Mouse (Mus musculus) retina, postnatal 7 days (tissue): ENCODE data around the gene Pcca.

ENCODE experiments used
- DNase-seq: peaks from one replicate; pipeline ENCODE4 v3.0.0-alpha.2; 2012; ENCODE audit warnings: low read depth, low spot score

Pcca gene

GRCm38 (mm10) chr14:122736806-122737205 lies 202.7 kb downstream of the Pcca start:
- DNase-seq: no peak

GRCm38 (mm10) chr14:122747860-122748842 lies 214.0 kb downstream of the Pcca start:
- DNase-seq: no peak

- no peak for DNase-seq
Measured at GRCm38 (mm10) chr14:122751552-122751951, 217.4 kb downstream of the Pcca start.

GRCm38 (mm10) chr14:122753278-122753677 lies 219.2 kb downstream of the Pcca start:
- DNase-seq: no peak

- no peak for DNase-seq
Measured at GRCm38 (mm10) chr14:122754311-122754710, 220.2 kb downstream of the Pcca start.

GRCm38 (mm10) chr14:122755559-122755958 lies 221.4 kb downstream of the Pcca start:
- DNase-seq: no peak

GRCm38 (mm10) chr14:122756671-122757070 lies 222.5 kb downstream of the Pcca start:
- no peak for DNase-seq

GRCm38 (mm10) chr14:122759890-122760289 lies 225.8 kb downstream of the Pcca start:
- no peak for DNase-seq

GRCm38 (mm10) chr14:122760803-122761202 lies 226.7 kb downstream of the Pcca start:
- DNase-seq: no peak

GRCm38 (mm10) chr14:122762603-122763002 lies 228.5 kb downstream of the Pcca start:
- DNase-seq: no peak

- DNase-seq: no peak
Measured at GRCm38 (mm10) chr14:122765951-122766350, 231.8 kb downstream of the Pcca start.

- DNase-seq: no peak
Measured at GRCm38 (mm10) chr14:122766448-122766847, 232.3 kb downstream of the Pcca start.

- DNase-seq: no peak
Measured at GRCm38 (mm10) chr14:122784701-122785100, 250.6 kb downstream of the Pcca start.

GRCm38 (mm10) chr14:122788199-122788598 lies 254.1 kb downstream of the Pcca start:
- DNase-seq: no peak

- no peak for DNase-seq
Measured at GRCm38 (mm10) chr14:122790111-122790510, 256.0 kb downstream of the Pcca start.

GRCm38 (mm10) chr14:122793368-122793767 lies 259.2 kb downstream of the Pcca start:
- DNase-seq: no peak

- no peak for DNase-seq
Measured at GRCm38 (mm10) chr14:122800296-122800695, 266.2 kb downstream of the Pcca start.

- no peak for DNase-seq
Measured at GRCm38 (mm10) chr14:122821002-122821401, 286.9 kb downstream of the Pcca start.

- DNase-seq: no peak
Measured at GRCm38 (mm10) chr14:122823791-122824190, 289.7 kb downstream of the Pcca start.

GRCm38 (mm10) chr14:122825464-122825863 lies 291.3 kb downstream of the Pcca start:
- no peak for DNase-seq

GRCm38 (mm10) chr14:122830433-122830832 lies 296.3 kb downstream of the Pcca start:
- DNase-seq: no peak

- DNase-seq: no peak
Measured at GRCm38 (mm10) chr14:122833666-122834065, 299.5 kb downstream of the Pcca start.

GRCm38 (mm10) chr14:122834753-122835152 lies 300.6 kb downstream of the Pcca start:
- no peak for DNase-seq
